Mouse (Mus musculus): ENCODE data around the gene Slfn4.

GRCm38 (mm10) chr11:83239811-83240210, 64.8 kb downstream of the Slfn4 start:
- TF ChIP-seq CTCF (IDR thresholded peaks at IDR 0.05; ENCODE audit: low read depth) (no peak), EP300 (IDR thresholded peaks at IDR 0.05; ENCODE audit: low read depth) (no peak)

All from liver, embryonic 14.5 days (tissue).